Mouse (Mus musculus) heart, postnatal 25 days (tissue): ENCODE measurements around the gene C2cd2. TPM values are rescaled to one million over a fixed set of nuclear protein-coding genes. Genes with fewer than 3 reads are reported as not detected.

ENCODE experiments used
- DNase-seq: peaks from one replicate; pipeline ENCODE4 v3.0.0; 2022; ENCODE audit warnings: low spot score
- intact Hi-C: fragments of 180-260 bp; cut with DNase I; formaldehyde crosslinking; loops from one replicate; pipeline ENCODE4 v1.15.1; 2025
- total RNA-seq, 2 experiments: library from RNA; stranded (reverse); gene quantifications; 2 replicates each; pipeline ENCODE4 v1.2.3; 2021

Gene C2cd2
- total RNA-seq, 2 experiments from 2014 or later = 20.2 to 25.2 TPM

DNA sequence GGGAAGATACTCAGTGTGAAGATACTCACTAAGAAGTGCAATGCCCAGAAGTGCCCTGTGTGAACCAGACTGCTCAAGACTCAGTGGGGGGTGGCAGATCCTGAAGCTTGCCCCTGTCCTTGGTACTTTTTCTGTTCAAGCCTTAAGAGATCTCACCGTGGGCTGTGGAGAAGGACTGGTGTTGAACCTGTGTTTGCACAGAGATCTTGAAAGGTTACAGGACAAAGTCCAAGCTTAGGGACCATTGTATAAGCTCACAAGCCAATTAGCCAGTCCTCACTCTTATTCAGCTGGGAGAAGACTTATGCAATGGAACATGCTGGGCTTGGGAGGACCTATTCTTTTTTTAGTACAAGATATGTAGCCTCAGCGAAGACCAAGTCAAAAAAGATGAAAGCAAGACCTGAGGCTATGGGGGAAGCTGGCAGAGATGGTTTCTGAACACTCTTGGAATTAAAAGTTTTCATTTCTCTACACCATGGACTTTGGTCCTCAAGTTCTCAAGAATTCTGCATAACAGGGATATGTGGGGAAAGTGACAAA, 56.9 kb downstream of the C2cd2 start:
- intact Hi-C loops = no loop called here
- no peak for DNase-seq

DNA sequence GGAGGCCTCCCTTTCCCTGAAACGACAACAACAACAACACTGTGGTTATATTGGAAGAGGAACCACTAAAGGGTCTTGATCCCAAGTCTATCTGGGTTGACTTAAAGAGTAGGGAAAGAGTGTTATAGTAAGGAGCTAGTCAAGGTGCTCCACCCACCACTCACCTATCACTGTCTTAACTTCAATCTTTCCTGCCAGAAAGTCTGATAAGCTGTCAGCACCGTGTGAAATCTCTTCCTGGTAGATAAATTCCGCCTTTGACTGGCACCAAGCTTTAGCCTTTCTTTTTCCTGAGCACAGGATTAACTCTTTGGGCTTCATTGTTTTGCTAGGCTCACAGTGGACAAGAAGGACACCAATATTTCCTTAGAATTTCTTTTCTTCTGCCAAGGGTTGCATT, 58.4 kb downstream of the C2cd2 start:
- DNase-seq = no peak
- intact Hi-C loops = no loop called here

DNA sequence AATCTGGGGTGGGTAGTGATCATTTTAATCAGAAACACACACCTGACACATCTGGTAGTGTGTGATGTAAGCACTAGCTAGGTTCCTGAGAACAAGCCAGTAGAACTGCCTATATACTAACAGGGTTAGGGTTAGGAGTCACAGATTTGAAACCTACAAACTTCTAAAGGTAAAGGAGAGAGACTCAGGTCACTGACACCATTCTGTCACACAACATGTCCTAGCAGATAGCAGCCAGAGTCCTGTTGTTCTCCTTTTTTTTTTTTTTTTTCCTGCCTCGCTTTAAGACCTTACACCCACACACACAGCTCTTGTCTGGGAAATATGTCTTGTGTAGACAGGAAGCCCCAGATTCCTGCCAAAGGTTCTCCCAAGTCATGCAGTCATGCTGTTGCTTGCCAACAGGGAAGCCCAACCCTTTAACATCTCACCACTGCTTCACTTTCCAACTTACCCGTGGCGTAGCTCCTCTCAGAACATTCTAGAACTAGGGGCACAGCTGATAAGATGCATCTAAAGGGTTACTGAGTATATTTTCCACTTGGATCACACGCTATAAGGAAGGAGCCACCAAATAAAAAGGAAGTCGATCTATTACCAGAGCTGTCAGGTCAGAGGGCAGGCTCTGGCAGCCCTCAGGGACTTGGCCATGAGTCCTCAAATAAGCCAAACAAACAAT, 64.9 kb downstream of the C2cd2 start:
- intact Hi-C loops = no loop called here
- DNase-seq = peak; percentile 72

DNA sequence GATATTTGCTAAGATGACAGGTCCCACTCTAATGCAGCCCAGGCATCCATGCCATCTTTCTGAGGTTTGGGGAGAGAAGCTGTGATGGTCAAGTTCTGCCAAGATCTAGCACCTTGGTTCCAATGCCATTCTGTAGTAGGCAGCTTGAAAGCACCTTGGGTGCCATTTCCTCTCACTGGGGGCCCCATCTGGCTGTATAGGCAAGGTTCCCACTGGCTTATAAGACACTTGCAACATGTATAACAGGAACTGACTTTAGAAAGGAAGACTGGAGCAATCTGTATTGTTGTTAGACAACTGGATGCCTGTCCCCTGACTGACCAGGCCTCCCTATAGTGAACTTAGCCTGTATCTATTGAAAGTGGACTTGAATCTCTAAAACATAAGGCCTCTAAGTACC, 74.6 kb downstream of the C2cd2 start:
- intact Hi-C loops = no loop called here
- no peak for DNase-seq

DNA sequence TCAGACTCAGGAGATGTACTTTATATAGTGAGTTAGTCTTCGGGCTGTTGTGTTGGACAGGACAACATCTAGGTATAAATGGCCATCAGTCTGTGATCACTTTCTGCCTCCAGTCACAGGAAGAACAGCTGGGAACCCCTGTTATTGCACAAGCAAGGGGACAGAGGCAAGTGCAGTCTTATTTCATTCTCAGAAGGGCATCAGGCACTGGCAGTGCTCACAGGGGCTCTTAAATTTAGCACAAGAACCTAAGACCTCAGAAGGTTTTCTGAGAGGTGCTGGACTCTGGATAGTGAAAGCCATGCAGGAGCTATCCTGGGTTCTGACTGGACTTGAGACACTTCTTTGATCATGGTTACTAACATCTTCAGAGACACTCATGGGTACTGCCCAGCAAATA, 78.7 kb downstream of the C2cd2 start:
- DNase-seq = no peak
- intact Hi-C loops = loop anchor here (5.0 kb wide), 1 partner anchor 39 kb away; no protein-coding TSS in a partner anchor

DNA sequence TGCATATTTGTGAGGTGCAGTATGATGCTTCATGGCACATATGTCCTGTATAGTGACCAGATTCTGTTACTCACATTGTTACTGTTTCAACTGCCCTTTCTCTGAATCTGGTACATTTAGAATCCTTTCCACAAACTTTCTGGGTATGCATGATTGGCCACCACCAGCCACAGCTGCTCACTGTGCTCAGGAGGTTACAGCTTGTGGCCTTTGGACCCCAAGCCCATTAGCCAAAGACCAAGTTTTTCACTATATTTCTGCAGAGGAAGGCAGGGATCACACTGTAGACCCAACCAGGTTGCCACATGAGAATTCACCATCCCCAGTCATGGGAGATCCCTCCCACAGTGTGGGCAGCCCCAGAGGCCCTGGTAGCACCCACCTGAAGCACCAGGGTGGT, 79.5 kb downstream of the C2cd2 start:
- intact Hi-C loops = loop anchor here (5.0 kb wide), 1 partner anchor 39 kb away; no protein-coding TSS in a partner anchor
- no peak for DNase-seq

DNA sequence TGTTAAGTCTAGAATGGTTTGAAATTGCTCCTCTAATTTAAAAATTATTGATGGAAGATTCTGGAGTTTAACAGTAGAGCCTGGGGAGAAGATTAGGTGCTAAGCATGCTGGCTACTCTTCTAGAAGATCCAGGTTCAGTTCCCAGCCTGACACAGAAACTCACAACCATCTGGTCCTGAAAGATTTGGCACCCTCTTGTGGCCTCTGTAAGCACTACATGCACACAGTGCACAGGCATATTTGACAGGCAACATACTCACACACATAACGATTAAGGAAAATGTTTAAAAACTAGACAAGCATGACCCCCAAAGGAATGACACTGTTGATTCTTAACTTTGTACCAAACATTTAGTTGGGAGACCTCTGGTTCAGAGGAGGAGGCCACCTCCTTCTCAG, 83.3 kb downstream of the C2cd2 start:
- DNase-seq = no peak
- intact Hi-C loops = no loop called here

DNA sequence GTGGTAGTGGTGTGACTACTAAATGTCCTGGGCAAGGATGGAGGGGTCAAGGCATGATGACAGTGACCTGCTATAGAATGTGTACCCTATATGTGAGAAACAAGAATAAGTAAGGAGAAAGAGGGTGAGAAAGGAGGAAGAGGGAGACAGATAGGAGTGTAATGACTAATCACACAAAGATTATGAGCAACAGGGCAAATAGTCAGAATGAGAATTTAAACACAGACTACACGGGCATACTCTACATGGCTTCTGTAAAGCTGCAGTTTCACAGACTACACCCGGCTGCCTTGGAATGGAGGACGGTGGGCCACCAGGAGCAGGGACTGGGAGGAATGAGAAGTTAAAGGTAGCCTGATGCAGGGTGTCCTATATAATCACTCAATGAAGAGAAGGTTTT, 84.9 kb downstream of the C2cd2 start:
- no peak for DNase-seq
- intact Hi-C loops = no loop called here

DNA sequence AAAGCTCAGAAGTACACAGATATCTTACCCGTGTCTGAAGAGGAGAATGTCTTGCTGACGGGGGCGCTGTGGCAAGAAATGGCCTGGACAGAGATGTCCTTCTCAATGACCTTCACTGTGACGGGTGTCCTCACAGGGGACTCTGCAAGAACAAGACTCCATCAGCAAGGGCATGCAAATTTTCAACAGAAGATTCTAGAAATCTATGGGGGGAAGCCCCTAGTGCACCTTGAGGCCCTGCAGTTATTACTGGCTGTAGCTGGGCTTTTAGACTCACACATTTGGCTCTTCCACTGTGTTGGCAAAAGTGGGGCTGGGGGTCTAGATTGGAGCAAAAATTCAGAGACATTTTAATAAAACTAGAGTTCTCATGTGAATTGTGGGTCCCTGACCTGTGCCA, 87.3 kb downstream of the C2cd2 start:
- DNase-seq = no peak
- intact Hi-C loops = no loop called here

DNA sequence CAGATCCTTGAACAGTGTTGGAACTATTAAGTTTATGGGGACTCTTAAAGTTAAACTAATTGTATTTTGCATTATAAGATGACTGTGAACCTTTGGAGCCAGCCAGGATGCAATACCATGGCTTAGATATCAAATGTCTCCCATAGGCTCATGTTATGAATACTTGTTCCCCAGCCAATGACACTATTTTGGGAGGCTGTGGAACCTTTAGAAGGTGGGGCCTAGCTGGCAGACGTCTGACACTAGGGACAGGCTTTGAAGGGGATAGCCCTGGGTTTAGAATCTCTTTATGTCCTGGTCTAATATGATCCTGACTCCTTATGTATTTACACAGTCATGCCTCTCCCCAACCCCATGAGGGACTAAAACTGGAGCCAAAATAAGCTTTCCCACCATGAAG, 88.0 kb downstream of the C2cd2 start:
- intact Hi-C loops = no loop called here
- DNase-seq = no peak

DNA sequence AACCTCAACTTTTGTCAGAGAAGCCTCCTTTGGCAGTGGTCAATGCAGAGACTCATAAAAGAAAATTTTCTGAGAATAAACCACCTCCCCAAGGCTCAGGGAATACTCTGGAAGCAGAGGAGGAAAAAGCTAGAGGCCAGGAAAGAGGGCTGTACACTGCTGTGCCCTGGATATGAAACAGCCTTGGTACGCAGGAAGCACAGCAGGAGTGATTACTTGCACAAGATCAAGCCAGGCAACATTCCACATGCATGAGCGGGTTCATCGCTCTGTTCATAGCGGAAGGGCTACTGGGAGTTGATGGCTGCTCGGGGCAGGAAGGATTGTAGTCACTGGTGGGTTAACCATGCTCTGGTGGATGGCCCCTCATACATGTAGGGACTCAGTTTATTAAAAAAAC, 89.7 kb downstream of the C2cd2 start:
- DNase-seq = no peak
- intact Hi-C loops = no loop called here

DNA sequence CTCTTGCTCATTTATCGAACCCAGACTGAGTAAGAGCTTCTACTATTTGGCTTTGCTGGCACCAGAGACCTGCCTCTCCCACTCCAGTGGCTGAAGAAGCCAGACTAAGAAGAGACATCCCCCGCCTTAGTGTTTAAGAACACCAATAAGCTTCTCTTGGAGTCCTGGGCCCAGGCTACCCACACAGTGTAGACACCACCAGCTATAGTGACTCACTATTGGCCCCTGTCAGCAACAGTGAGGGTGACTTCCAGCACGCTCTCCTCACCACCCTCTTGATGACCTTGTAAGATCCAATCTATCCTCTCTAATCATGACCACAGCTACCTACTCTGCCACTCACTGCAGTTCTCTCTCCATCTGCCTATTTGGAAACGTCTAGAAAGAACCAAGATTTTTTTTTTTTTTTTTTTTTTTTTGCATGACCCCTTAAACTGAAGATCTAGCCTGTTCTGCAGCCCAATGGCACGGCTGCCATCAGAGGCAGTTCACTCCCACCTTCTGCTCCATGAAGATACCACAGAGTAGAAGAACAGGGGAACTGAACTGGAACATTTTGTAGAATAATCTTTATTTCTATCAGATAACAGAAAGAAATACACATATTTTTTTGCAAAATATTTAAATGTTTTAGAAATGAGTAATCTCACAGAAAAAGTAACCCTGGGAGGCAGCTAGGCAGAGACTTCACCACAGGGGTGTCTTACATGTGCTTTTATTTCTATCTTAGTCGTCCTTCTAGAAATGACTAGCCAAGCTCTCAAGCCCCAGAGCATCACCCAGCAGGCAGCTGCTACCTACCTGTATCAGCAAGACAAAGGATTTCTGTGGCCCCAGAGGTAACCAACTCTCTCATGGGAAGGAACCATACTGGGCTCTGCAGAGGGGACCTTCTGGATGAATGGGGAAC, 93.0 kb downstream of the C2cd2 start:
- intact Hi-C loops = no loop called here
- DNase-seq = no peak

DNA sequence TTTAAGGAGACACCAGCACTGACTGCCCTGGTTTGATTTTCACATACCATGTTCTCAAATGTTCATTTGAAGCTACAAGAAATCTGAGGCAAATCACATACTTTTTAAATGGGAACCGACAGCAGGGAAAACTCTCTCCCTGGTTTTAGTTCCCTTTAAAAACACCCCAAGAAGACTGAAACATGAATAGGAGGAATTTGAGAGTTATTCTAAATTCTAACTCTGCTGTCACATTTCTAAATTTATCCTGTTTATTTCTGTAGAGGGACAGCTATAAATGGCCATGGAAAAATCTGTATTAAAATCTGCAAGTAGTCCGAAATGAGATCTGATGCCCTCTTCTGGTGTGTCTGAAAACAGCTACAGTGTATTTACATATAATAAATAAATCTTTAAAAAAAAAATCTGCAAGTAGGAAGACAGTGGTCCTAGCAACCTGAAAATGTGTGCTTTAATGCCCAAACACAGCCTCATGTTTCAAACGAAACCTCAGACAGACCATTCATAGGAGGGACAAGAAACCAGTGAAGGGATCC, 98.4 kb downstream of the C2cd2 start:
- no peak for DNase-seq
- intact Hi-C loops = no loop called here

DNA sequence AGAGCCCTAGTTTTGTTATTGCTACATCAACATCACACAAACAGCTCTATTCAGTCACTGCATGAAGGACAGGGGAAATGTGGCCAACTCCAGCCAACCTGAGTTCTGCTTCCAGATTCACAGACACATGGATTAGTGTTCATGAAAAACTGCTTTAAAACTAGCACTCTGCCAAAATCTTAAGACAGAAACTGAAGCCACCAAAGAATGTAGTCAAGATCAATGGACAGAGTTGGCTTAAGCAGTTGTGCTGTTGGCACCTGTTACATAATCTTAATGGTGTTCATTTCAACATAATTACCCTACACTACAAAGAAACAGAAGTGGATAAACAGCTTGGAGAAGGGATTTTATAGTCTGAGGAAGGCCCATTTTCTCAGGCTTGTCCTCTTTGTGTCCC, 106.3 kb downstream of the C2cd2 start:
- no peak for DNase-seq
- intact Hi-C loops = loop anchor here (10.0 kb wide), 1 partner anchor 139 kb away; the partner anchor contains the start of gene B230307C23Rik

DNA sequence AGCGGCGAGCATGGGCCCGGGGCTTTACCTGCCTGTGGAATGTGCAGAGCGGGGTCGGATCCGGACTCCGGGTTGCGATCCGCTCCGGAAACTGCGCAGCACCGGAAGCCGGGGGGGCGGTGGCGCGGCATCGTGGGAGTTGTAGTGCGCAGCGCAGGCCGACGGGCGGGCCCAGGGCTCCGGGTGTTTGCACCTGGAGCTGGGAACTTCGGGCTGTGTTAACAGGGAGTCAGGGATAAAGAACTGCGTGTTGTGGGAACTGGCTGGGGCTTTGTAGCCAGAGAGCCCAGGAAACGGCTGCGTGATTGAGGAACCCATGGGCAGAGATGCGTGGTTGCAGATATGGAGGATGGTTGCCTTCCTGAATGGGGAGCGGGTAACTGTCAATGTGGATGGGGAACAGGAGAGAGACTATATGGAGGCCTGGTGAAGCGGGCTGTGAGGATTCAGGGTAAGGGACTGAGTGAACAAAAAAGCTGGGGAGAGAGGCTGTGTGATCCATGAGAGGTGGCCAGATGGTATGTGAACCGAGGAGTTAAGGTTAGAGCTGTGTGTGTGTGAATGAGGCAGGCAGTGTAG, 110.6 kb downstream of the C2cd2 start, which contains the start of gene Prdm15:
Gene Prdm15, minus strand, starts transcription at position 110 of the 579 bp plus-strand sequence.
- DNase-seq = peak; percentile 79

DNA sequence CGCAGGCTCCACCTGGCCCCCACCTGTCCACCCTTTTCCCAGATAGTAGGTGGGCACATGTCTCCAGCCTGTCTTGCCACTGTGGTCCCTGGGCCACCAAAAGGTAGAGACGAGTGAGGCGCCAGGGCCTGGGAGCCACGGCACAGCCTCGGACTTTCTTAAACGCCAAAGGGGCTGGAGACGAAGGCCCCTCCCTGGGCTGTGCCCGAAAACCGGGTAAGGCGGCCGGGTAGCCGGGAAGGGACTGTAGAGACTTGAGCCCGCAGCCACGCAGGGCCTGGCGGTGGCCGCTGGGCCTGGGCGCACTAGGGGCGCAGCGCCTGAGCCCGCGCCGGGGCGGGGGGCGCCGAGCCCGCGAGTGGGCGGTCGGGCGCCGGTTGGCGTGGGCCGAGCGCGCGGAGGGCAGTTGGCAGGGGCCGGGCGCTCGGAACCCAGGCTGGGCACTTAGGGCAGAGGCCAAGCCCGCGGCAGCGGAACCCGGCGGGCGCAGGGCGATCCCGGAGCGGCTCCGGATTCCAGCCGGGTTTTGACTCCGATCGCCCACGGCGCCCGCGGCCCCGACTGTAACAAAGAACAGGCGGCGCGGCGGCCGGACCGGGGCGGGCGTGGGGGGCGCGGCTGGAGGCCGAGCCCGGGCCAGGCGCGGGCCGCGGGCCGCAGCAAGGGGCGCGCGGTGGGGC, 111.2 kb downstream of the C2cd2 start:
- peak; percentile 81 for DNase-seq
- intact Hi-C loops = loop anchor here (2.0 to 10.0 kb wide), 3 partner anchors 72 to 144 kb away; partner anchors contain the start of gene B230307C23Rik

More for the DNA sequence above, 110.6 kb downstream of the C2cd2 start, which contains the start of gene Prdm15:
- intact Hi-C loops = loop anchor here (2.0 to 10.0 kb wide), 3 partner anchors 71 to 143 kb away; partner anchors contain the start of gene B230307C23Rik

DNA sequence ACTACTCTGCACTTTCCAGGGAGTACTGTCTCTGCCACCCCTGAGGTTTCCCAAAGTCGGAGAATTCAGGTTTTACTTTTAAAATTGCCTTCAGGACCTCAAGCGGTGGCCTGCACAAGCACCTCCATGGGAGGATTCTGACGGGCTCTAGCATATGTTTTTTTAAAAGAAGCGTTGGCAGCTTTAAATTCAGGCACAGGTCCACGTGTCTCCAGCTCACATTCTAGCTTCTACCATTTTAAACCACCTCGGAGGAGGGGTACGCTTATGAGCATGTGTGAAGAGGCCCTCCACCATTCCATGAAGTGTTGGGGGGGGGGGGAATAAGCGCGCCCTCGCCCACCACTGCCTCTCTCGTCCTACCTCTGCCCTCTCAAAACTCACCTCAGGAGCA, 111.7 kb downstream of the C2cd2 start:
- intact Hi-C loops = loop anchor here (2.0 to 10.0 kb wide), 3 partner anchors 72 to 144 kb away; partner anchors contain the start of gene B230307C23Rik
- DNase-seq = no peak

DNA sequence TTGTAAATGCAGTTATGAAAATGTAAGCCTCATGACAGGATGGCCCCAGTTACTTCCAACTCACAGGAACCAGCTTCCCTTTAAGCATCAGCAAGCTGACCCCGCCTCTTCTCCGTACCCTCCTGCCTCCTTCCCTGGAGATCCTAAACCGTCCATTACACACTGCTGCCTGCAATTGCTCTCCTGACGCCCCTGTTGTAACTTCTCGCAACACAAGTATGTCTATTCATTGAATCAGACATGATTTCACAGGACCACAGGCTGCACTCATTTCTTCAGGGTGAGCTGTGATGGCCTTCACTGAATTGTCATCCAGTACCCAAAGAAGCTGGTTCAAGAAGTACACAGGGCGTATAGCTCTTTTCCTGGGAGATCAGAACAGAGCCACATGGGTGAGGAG, 113.6 kb downstream of the C2cd2 start:
- intact Hi-C loops = no loop called here
- no peak for DNase-seq
